Mouse (Mus musculus): ENCODE data around the gene Gucd1.
"Not testable (repeated sequence)": the region's sequence is repeated elsewhere in the genome, so short reads cannot be mapped to it uniquely, and the experiment has no call there.

Gucd1 gene

DNA sequence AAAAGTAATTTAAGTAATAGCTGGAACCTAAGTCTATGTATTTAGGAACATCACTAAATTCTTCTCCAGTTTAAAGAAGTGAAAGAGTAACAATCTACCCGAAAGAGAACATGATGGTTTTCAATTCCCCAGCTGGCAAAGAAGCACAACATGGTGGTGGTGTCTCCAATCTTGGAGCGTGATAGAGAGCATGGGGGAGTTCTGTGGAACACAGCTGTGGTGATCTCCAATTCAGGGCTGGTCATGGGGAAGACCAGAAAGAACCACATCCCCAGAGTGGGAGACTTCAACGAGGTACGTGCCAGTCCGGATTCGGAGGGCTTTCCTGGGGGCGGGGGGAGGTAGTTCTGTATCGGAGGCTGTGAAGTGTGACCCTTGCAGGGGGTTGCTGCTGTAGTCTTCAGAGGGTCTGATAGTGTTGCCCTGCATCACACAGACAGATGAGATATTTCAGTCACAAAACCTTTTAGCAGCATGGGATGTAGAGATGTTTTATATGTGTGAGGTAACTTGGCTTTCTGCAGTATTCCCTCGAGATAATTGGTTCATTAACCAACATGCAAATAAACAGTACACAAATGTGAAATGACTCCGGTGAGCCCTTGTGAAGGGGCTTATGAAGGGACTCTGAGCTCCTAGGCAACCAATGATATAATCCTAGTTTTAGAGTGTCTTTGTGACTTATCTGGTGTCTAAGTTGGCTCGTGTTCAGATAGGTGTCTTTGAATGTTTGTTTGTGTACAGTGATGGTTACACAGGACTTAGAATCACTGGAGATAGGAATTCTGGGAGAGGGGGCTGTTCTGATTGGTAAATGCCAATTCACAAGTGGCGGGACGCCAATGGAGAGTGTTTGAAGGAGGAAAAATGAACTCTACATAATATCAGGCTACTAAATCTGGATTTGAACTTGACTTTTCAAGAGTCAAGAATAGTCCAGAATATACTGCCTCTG lies 89.4 kb downstream of the Gucd1 start:
- no peak for DNase-seq

DNA sequence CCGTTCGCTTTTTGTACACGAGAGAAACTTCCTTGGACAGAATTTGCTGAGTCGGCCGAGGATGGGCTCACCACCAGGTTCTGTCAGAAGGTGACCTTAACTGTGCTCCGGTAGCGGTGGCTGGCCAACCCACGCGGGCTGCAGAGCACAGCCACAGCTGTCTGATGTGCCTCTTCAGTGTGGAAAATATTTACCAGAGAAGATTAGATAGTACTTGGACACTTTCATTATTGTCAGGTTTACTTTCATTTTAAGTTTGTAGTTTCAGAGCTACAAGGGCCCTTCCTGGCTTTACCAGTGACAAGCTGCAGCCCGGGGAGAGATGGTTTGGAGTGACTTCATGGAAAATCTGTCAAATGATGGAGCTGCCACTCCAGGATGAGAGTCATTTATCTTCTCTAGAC lies 93.3 kb downstream of the Gucd1 start:
- DNase-seq, result no peak

DNA sequence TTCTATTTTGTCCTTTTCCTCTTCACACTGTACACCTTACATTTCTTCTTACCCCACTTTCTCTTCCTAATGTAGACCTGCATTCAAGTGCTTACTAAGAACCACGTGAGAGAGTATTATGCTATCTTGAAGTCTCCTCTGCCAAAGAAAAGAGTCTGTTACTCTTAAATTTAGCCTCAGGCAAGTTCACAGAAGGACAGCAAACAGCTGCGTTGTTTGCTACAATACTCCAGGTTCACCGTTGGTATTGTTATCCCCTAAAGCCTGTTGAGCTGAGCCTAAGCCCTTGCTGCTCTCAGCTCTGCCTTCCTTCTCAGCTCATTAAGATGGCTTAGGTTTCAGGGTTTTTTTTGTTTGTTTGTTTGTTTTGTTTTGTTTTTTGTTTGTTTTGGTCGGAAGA lies 99.0 kb downstream of the Gucd1 start:
- no peak for DNase-seq

DNA sequence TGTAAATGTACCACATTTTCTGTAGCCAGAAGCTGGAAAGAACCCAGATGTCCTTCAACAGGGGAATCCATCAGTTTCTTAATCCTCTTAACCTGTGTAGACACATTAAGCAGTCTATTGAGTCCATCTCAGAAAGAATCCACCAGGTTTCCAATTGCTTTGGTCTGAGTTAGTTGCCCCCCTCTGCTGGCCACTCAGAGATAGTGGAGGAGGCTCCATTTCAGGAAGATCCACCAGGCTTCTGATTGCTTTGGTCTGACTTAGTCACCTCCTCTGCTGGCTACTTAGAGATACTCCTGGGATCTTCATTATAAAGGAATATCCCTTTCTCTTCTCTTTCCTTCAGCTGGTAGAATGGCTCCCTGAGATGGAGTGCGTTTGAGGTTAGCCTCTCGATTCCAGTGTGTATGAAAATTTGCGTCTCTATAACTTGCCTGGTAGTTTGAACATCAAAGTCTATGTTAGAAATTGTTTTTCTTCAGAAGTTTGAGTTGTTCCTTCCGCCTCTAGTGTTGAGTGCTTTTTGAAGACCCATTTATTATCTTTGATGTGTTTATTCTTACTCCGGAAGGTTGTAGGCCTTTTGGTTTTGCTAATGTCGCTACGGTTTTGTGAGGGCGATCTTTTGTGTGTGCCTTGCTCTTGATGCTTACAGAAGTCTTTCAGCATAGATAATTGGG lies 100.3 kb downstream of the Gucd1 start:
- DNase-seq, result no peak

DNA sequence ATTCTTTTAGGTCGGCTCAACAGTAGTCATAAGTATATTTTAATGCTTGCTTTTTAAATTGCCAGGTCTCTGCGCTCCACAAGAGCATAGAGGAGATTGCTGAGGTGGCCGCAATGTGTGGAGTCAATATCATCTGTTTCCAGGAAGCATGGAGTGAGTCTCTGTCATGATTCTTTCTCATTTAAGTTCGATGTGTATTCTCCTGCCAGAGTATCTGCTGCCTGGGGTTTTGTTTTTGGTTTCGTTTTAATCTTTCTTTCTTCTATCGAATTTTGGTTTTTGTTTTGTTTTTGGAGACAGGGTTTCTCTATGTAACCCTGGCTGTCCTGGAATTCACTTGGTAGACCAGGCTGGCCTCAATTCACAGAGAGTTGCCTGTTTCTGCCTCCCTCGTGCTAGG lies 102.8 kb downstream of the Gucd1 start:
- DNase-seq, result no peak

DNA sequence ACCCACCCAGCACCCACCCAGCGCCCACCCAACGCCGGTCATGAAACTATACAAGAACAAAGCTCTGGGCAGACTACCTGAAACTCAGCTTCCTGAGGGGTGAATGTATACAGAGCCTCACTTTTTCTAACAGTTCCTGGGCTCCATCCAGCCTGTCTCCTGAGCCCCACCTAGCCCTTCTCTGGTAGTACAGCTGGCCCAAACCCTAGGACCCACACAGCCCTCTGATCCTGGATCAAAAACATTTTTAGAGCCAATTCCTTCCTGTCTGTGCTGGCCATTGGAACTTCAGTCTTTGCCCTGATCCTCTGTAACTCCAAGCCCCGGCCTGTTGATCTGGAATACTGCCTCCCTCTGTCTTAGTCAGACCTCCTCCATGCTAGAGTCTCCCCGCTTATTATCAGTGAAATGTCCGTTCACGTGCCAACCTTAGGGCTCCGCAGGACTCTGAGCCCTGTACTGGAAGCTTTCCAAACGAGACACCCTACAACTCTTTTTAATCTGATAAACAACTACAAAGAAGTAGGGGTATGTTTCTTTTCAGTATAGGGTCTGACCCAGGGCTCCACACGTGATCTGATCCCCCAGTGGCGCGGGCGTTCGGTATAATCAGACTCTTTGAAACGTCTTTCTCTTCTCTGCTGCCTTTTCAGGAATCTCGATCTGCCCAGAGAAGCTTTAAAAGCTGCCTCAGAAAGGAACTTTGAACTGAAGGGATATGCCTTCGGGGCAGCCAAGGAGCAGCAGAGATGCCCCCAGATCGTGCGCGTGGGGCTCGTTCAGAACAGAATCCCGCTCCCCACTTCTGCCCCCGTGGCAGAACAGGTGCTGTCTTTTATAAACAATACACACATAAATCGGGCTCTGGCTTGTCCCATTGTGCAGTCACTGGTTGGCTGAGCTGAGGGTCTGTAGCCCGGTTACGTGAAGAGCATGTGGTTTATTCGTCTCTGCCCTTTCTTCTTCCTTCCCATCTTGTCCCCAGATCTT lies 105.4 kb downstream of the Gucd1 start:
- DNase-seq, result no peak

DNA sequence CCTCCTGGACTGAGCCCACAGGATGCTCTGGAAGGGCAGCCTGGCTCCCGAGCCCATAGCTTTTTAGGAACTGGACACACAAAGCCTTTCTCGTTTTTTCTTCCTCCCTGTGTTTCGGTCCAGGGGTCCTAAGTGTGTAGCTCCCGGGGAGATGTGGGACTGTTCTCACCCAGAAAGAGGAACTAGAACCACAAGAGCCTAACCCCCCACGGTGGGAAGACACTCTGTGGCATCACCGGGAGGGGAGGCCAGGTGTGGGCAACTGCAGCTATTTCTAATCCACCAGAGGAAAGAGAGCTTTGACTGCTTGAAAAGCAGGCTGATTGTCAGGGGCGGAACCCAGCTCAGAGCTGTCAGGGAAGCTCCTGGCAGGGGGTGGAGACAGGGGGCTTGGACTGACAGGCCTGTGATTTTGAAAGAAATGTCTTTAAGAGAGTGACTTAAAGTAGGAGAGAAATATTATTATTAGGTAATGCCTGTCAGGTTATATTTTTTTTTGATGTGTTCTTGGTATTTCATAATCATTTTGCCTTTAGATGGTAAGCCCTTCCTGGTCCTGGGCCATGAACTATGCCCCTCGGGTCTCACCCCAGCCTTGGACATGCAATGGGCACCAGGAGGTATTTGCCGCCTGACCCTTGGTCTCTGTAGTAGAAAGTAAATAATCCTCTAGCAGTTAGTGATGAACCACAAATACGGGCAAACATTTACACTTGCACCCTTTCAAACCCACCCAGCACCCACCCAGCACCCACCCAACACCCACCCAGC lies 106.2 kb downstream of the Gucd1 start:
- not testable (repeated sequence) for DNase-seq

DNA sequence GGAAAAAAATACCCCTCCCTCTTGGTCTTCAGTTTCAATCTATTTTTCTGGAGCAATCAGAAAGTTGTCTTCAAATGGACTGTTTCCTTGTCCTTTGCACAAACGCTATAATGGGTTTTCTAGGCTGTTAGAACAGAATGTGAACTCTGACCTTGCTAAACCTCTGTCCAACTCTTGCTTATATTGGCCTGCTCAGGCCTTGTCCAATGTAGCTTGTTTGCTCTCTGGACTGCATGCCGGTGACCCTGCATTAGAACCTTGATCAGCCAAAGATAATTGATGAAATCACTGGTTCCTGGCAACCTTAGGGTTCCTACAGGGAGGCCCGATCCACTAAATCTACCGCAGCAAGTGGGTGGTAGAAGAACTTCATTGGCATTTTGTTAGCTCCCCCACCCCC lies 110.0 kb downstream of the Gucd1 start:
- no peak for DNase-seq

DNA sequence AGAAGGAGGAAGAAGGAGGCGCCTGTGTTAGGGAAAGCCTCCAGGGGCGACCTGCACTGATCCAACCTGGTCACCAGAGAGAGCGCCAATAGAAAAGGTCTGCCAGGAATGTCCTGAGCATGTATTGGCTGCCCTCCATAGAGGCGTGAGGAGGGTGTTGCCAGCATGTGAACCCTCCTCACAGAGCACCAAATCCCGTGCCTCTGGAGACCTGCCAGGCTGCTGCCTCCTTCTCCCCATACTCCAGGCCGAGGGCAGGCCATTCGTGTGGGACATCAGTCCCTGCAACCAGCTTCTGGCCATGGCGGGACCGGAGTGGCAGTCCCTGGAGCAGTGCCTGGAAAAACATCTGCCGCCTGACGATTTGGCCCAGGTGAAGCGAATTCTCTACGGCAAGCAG lies 111.0 kb downstream of the Gucd1 start:
- peak; percentile 84 for DNase-seq

DNA sequence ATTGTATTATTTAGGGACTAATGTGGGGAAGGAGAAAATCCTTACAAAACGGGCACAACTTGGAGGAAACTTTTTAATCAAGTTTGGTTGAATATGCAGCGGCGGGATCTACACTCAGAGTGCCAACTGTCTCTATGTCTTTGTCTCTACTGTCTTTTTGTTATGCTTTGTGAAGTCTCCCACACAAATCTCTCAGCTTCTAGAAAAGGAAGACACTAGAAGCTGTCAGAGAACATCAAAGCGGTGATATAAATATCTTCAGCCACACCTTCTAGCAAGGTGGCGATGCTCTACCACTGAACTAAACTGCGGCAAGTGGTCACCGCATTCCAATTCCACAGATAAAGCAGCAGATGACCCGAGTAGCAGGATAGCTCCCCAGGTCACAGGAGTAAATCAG lies 111.9 kb downstream of the Gucd1 start:
- DNase-seq, result no peak

DNA sequence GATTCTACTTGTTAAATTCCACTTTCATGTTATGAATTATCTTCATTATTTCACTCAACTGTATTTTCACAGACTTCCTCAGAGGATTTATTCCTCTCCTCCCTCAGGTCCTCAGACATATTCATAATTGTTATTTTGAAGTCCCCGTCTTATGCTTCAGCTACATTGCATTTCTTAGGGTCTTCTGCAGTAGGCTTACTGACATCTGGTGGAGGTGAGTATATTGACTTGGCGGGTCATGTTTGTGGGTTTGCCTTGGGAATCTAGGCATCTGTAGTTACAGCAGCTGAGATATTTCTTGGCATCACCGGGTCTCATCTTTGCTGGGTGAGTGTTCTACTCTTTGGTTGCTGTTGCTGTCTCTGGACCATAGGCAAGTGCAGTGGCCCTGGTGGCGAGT lies 116.8 kb downstream of the Gucd1 start, which contains the start of gene Upb1:
Gene Upb1, plus strand, starts transcription at position 158 of the 400 bp plus-strand sequence.
- no peak for DNase-seq

DNA sequence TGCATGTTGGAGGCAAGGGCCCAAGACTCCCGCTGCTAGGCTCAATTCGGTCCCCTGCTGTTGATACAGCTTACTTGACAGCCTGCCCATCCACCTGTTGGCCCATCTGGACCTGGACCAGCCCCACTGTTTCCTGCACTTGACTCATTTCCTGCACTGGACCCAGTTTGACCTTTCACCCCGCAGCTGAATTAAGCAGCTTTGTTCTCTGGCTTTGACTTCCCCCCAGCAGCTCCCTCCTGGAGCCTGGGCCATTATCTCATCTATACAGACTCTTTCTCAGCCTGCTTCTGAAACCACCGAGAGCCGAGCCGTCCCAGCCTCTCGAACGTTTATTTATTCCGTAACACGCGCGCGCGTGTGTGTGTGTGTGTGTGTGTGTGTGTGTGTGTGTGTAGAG lies 120.8 kb downstream of the Gucd1 start:
- DNase-seq, result peak; percentile 67 to 70

DNA sequence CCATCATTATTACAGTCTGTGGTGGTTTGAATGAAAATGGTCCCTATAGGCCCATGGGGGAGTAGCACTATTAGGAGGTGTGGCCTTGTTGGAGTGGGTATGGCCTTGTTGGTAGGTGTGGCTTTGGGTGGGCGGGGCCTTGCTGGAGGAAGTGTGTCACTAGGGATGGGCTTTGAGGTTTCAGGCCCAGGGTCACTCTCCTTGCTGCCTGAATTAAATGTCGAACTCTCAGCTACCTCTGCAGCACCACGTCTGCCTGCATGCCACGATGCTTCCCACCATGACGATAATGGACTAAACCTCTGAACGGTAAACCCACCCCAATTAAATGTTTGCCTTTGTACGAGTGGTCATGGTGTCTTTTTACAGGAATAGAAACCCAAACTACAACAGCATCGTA lies 123.0 kb downstream of the Gucd1 start:
- DNase-seq, result no peak

DNA sequence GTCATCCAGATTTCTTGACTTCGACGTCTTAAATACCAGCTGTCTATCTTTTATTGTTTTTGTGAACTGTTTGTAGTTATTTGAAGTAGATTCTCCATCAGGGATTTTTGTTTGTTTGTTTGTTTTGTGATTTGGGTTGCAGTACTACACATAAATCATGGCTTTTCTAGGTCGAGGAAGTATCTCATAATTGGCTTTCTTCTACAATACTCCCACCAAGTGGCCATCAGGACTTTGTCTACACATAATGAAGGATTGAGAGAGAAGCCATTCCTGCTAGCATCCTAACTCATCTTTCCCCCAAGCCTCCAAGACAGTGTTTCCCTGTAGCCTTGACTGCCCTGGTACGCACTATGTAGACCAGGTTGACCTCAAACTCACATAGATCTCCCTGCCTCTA lies 126.9 kb downstream of the Gucd1 start:
- peak in 1 of 2 experiments; percentile 31 for DNase-seq

DNA sequence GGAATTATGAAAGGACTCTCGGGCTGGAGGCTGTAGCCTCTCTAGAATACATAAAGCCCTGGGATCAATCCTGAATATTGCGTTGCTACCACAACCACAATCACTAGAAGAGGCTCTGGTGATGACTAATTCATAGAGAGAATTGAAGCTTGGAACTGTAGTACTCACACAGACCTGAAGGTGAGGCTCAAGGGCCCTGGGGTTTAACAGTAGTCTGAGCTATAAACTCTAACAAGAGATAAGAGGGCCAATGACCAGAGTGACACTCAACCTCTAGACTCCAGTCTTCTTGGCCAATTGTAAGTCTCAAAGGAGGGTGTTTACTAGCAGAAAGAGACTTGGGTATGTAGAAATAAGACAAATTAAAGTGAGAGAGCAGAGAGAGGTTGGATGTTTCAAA lies 127.6 kb downstream of the Gucd1 start:
- DNase-seq, result no peak

DNA sequence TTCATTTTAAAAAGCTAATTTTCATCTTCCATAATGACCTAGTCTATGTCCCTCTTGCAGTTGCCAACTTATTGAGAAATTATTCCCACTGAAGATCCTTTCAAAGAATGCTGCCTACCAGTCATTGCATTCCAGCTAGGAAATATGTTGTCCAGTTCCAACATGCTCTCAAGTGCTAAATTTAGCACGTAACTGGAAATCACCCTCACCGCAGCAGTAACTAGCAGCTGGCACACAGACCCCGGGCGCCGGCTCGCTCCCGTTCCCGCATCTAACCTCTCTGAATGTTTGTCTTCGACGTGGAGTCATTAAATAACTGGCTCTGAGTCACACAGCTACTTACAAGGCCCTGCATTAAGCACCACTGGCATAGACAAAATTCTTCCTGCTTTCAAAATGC lies 139.1 kb downstream of the Gucd1 start:
- DNase-seq, result no peak

DNA sequence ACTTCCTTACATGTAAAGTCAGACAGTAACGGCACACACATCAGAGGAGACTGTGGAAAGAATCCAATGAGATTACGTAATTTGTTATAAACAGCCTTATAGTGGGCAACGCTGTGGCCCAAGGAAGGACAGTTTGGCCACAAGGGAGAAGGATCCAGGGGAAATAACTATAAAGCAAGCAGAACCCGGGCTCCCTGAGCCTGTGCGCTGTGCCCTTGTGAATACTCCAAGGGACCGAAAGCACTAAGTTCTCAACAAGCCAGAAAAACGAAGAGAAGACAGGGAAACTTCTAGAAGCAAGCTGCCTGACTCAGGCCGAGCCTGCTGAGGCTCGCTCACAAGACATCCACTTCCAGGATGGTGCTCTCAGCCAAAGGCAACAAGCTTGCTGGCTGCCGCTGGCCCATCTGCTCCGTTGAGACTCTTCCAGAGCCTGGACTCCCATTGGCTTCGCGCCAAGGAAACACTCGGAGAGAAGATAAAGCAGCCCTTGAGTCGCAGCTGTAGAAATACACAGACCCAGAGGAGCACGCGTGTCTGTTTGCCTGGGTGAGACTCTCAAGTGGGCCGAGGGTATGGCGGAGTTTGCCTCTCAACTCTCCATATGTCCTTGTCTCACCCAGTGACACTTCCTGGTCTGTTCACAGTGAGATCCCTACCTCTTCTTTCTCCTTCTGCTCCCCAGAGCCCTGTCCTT lies 144.0 kb downstream of the Gucd1 start:
- DNase-seq, result peak; percentile 44 to 47

DNA sequence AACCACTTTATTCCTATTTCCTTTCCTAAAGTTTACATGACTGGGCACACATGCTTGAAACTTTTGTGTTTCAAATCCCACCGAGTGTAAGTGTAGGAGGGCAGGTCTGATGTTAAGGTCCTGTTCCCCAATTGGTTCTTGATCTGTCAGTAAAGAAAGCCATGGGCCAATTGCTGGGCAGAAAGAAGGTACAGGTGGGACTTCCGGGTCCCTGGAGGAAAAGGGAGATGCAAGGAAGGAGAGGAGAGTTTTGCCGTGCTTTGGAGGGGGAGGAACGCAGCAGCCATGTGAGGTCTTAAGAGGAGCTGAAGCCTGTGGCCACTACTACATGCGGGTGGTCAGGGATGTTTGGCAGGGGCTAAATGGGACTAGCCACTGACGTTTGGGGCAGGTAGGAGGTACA lies 152.5 kb downstream of the Gucd1 start:
- DNase-seq, result peak in 1 of 2 experiments; percentile 21

DNA sequence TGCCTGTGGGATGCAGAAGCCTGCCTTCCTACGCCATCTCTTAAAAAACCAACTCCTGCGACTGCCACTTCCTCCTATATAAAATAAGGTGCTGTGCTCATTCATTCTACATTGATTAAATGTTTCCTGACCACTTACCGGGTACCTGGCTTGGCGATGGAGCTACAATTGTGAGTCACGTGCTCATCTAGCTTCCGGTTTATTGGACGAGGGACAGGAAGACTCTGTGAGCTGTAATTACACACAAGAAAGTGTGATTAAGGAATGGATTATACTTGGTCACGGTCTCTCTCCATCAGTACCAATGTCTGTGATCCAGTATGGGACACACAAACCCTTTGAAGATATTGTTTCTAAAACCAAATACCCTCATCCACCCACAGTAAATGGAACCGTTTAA lies 153.0 kb downstream of the Gucd1 start:
- DNase-seq, result no peak

DNA sequence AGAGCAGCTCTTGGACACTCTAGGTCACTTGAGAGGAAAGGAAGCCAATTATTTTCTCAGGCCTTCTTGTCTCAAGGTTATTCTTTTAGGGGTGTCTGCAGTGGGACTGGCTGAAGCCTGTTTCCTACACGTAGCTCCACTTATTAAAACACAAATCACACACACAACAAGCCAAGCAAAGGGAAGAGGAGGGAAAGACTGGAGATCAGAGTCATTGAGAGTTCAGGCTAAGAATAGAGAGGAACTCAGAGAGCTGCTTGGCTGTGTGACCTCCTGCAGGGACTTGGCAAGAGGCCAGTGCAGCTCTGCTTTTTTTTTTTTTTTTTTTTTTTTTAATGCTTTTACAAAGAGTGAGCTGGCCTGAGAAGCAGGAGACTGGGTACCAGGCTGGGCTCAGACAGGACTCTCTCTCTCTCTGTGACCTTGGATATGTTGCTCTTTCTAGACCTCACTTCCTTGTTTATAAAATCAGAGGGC lies 153.5 kb downstream of the Gucd1 start:
- peak; percentile 85 to 86 for DNase-seq

DNA sequence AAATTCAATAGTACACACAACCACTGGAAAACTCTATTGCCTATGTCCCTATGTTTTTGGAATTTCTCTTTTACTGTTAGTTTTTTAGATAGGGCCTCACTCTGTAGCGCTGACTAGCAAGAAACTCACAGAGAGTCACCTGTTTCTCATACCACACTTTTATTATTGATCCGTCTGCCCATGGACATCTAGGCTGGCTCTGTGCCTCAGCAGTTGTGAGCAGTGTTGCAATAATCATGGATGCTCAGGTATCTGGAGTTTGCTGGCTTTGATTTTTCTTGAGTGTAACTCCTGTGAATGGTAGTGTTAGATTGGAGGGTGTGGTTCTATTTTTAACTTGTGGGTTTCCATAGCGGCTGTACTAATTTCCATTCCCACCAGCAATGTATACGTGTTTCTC lies 162.4 kb downstream of the Gucd1 start:
- no peak for DNase-seq

Measured in cerebellum, postnatal 10 days (tissue).